Mouse (Mus musculus): ENCODE data around the gene Bcl3. TPM values are rescaled to one million over a fixed set of nuclear protein-coding genes. Genes with fewer than 3 reads are reported as not detected.

Gene Bcl3
- polyA plus RNA-seq, 1 experiment from 2014 or later: 0.71 TPM

DNA sequence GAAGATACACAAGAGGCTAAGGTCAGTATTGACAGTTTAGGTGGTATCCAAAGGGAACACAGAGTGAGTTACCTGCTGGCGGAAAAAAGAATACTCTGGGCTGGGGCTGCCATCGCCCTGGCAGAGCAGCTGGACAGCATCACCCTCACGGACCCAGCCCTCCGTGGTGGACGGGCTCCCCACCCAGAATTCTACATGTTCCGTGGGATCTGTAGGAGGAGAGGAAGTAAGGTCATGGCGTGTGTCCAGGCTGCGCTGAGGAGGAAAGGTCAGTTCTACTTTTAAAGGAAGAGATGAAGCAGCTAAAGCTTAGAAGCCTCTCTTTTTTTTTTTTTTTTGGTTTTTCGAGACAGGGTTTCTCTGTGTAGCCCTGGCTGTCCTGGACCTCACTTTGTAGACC lies 58.0 kb downstream of the Bcl3 start:
- Histone ChIP-seq H3K4me2 (ENCODE audit: low read depth, severe bottlenecking) (no peak overlapping the region), H3K27me3 (ENCODE audit: control insufficient read depth, insufficient read depth, low read length) (no peaks in the 10 kb centered on the region), H3K4me3 (ENCODE audit: low read depth, low read length) (no peak overlapping the region), H3K27ac (replicated peaks; ENCODE audit: low read depth, low read length) (no peak overlapping the region), H3K4me1 (ENCODE audit: control insufficient read depth, insufficient read depth, low read length) (peaks cover 5% of the 10 kb centered on the region; the same call in 1 of the 2 replicates), H3K9me3 (ENCODE audit: control insufficient read depth, low read length) (no peaks in the 10 kb centered on the region), H3K36me3 (ENCODE audit: control insufficient read depth, insufficient read depth, low read length) (no peaks in the 10 kb centered on the region), H3K9ac (ENCODE audit: low read length) (no peak overlapping the region)
- WGBS: 94% methylated on average over 8 of the region's 9 CpGs
- DNase-seq (ENCODE audit: low spot score): no peak
- ATAC-seq (ENCODE audit: insufficient number of reproducible peaks, low FRiP score, low TSS enrichment, low read depth): no peak

DNA sequence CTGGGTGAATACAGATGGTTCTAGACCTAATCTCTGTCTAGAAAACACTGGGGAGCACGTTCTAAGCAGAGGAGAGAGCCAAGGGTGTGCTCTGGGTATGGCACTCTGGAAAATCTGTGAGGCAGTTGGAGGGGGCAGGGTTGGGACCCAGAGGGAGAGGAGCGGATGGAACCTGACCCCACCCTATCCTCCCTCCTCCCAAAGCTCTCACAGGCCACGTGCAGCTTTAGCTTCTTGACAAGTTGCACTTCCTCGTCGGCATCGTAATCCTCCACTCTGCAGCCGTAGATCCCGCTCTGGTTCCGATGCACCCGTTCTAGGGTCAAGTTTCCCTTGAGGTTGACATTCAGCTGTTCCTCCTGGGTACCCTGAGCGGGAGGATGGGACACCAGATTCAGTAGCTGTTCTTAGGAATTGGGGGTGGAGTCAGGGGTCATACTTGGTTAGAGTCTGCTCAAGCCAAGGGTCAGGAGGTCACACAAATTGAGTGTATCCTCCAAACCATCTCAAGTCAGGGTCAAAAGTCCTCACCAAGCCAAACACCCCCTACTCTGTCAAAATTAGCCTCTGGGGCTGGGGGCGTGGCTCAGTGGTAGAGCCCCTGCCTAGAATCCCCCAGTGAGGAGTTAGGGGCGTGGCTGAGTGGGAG lies 58.6 kb downstream of the Bcl3 start:
- H3K4me2 ChIP-seq (ENCODE audit: low read depth, severe bottlenecking): no peak overlapping the region
- H3K36me3 ChIP-seq (ENCODE audit: control insufficient read depth, insufficient read depth, low read length): no peaks in the 10 kb centered on the region
- WGBS: 89% methylated on average over 13 of the region's 13 CpGs
- no peak overlapping the region for H3K9ac ChIP-seq (ENCODE audit: low read length)
- no peak overlapping the region for H3K27ac ChIP-seq (replicated peaks; ENCODE audit: low read depth, low read length)
- ATAC-seq (ENCODE audit: insufficient number of reproducible peaks, low FRiP score, low TSS enrichment, low read depth) (no peak), DNase-seq (ENCODE audit: low spot score) (no peak)
- H3K27me3 ChIP-seq (ENCODE audit: control insufficient read depth, insufficient read depth, low read length): no peaks in the 10 kb centered on the region
- no peak overlapping the region for H3K4me3 ChIP-seq (ENCODE audit: low read depth, low read length)
- no peaks in the 10 kb centered on the region for H3K4me1 ChIP-seq (ENCODE audit: control insufficient read depth, insufficient read depth, low read length)
- H3K9me3 ChIP-seq (ENCODE audit: control insufficient read depth, low read length): no peaks in the 10 kb centered on the region

DNA sequence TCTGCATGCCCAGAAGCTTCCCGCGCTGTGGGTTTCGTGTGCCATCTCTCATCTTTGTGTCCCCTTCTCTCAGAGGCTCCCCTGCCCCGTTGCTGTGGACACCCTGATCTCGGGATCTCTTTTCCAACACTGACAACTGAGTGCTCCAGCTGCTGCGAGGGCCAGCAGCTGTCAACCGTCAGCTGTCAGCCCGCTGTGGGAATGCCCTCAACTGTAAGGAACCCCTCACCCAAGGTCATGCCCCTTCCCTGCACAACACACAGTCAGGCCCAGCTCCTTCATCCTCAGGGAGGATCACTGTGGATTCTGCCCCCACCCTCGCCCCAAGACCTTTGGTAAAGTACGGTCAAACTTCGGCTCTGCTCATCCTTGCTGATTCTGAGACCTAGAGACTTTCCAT lies 60.3 kb downstream of the Bcl3 start:
- Histone ChIP-seq H3K27ac (replicated peaks; ENCODE audit: low read depth, low read length) (no peak overlapping the region), H3K4me1 (ENCODE audit: control insufficient read depth, insufficient read depth, low read length) (no peaks in the 10 kb centered on the region), H3K4me2 (ENCODE audit: low read depth, severe bottlenecking) (no peak overlapping the region), H3K4me3 (ENCODE audit: low read depth, low read length) (no peak overlapping the region), H3K9me3 (ENCODE audit: control insufficient read depth, low read length) (no peaks in the 10 kb centered on the region), H3K36me3 (ENCODE audit: control insufficient read depth, insufficient read depth, low read length) (0 out of 2 replicates have a peak, but pooled peaks cover 3% of the 10 kb centered on the region), H3K27me3 (ENCODE audit: control insufficient read depth, insufficient read depth, low read length) (no peaks in the 10 kb centered on the region), H3K9ac (ENCODE audit: low read length) (no peak overlapping the region)
- ATAC-seq (ENCODE audit: insufficient number of reproducible peaks, low FRiP score, low TSS enrichment, low read depth): no peak
- DNase-seq (ENCODE audit: low spot score): no peak
- WGBS: 83% methylated on average over 11 of the region's 11 CpGs

DNA sequence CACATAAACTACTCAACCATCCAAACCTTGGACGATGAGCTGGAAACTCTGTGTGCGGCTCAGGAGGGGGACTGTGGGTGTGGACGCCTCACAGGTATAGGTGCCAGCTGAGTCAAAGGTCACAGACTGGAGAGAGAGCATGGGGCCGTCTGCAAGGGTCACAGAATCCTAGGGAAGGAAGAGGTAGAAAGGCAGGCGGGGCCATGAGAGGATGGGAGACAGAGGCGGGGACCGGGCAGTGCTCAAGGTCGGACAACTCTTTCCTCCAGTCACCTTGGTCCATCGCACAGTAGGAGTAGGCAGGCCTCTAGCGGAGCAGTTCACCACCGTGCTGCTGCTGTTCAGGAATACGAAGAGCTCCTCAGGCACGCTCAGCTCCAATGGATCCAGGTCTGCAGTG lies 62.5 kb downstream of the Bcl3 start:
- DNase-seq (ENCODE audit: low spot score) (no peak), ATAC-seq (ENCODE audit: insufficient number of reproducible peaks, low FRiP score, low TSS enrichment, low read depth) (no peak)
- no peak overlapping the region for H3K9ac ChIP-seq (ENCODE audit: low read length)
- no peaks in the 10 kb centered on the region for H3K27me3 ChIP-seq (ENCODE audit: control insufficient read depth, insufficient read depth, low read length)
- H3K4me3 ChIP-seq (ENCODE audit: low read depth, low read length): no peak overlapping the region
- 89% methylated on average over 13 of the region's 13 CpGs for WGBS
- H3K9me3 ChIP-seq (ENCODE audit: control insufficient read depth, low read length): no peaks in the 10 kb centered on the region
- 0 out of 2 replicates have a peak, but pooled peaks cover 3% of the 10 kb centered on the region for H3K36me3 ChIP-seq (ENCODE audit: control insufficient read depth, insufficient read depth, low read length)
- no peak overlapping the region for H3K27ac ChIP-seq (replicated peaks; ENCODE audit: low read depth, low read length)
- no peaks in the 10 kb centered on the region for H3K4me1 ChIP-seq (ENCODE audit: control insufficient read depth, insufficient read depth, low read length)
- H3K4me2 ChIP-seq (ENCODE audit: low read depth, severe bottlenecking): no peak overlapping the region

DNA sequence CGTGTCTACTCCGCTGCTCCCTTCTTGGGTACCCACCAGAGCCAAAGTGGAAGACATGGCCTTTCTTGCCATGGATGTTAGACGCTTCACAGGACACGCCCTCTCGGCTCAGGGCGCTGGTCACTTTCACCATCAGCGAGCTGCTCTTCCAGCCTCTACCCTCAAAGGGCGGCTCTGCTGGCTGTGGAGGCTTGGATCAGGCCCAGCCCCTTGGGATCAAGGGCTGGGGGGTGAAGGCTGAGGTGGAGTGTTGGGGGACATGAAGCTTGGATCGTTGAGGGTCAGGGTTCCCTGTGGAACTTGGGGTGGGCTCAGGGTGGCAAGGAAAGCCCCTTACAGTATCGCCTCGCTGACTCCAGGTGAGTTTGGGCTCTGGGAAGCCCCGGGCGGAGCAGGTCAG lies 63.9 kb downstream of the Bcl3 start:
- WGBS: 89% methylated on average over 13 of the region's 13 CpGs
- H3K9me3 ChIP-seq (ENCODE audit: control insufficient read depth, low read length): no peaks in the 10 kb centered on the region
- ATAC-seq (ENCODE audit: insufficient number of reproducible peaks, low FRiP score, low TSS enrichment, low read depth) (no peak), DNase-seq (ENCODE audit: low spot score) (no peak)
- 0 out of 2 replicates have a peak, but pooled peaks cover 3% of the 10 kb centered on the region for H3K36me3 ChIP-seq (ENCODE audit: control insufficient read depth, insufficient read depth, low read length)
- H3K27ac ChIP-seq (replicated peaks; ENCODE audit: low read depth, low read length): no peak overlapping the region
- H3K9ac ChIP-seq (ENCODE audit: low read length): no peak overlapping the region
- H3K4me3 ChIP-seq (ENCODE audit: low read depth, low read length): no peak overlapping the region
- no peaks in the 10 kb centered on the region for H3K4me1 ChIP-seq (ENCODE audit: control insufficient read depth, insufficient read depth, low read length)
- H3K4me2 ChIP-seq (ENCODE audit: low read depth, severe bottlenecking): no peak overlapping the region
- no peaks in the 10 kb centered on the region for H3K27me3 ChIP-seq (ENCODE audit: control insufficient read depth, insufficient read depth, low read length)

Other genes with a start within 250 kb of the Bcl3 start
- 0.21 and 0.52 TPM in 2 replicates for gene Zfp296, start 245.5 kb downstream of the Bcl3 start, polyA plus RNA-seq (2014; fragmentation: Nextera tagmentation; extraction: Ambion mirVana)
- gene Gemin7, start 245.2 kb downstream of the Bcl3 start, polyA plus RNA-seq (2014; fragmentation: Nextera tagmentation; extraction: Ambion mirVana): 183 and 185 TPM in 2 replicates
- gene Clasrp, start 218.3 kb downstream of the Bcl3 start, polyA plus RNA-seq (2014; fragmentation: Nextera tagmentation; extraction: Ambion mirVana): 55.9 and 61.5 TPM in 2 replicates
- gene Relb, start 193.3 kb downstream of the Bcl3 start, polyA plus RNA-seq (2014; fragmentation: Nextera tagmentation; extraction: Ambion mirVana): 4.7 and 5.3 TPM in 2 replicates
- 91.6 and 97.3 TPM in 2 replicates for gene Clptm1, start 157.7 kb downstream of the Bcl3 start, polyA plus RNA-seq (2014; fragmentation: Nextera tagmentation; extraction: Ambion mirVana)
- 0.44 and 0.77 TPM in 2 replicates for gene Apoc2, start 144.8 kb downstream of the Bcl3 start, polyA plus RNA-seq (2014; fragmentation: Nextera tagmentation; extraction: Ambion mirVana)
- gene Gm44805, start 141.3 kb downstream of the Bcl3 start, polyA plus RNA-seq (2014; fragmentation: Nextera tagmentation; extraction: Ambion mirVana): not detected in 2 replicates
- not detected in 2 replicates for gene Apoc4, start 141.3 kb downstream of the Bcl3 start, polyA plus RNA-seq (2014; fragmentation: Nextera tagmentation; extraction: Ambion mirVana)
- 4.5 and 5.0 TPM in 2 replicates for gene Apoc1, start 130.1 kb downstream of the Bcl3 start, polyA plus RNA-seq (2014; fragmentation: Nextera tagmentation; extraction: Ambion mirVana)
- gene Apoe, start 123.6 kb downstream of the Bcl3 start, polyA plus RNA-seq (2014; fragmentation: Nextera tagmentation; extraction: Ambion mirVana): 83.0 and 83.4 TPM in 2 replicates
- 154 and 163 TPM in 2 replicates for gene Tomm40, start 107.3 kb downstream of the Bcl3 start, polyA plus RNA-seq (2014; fragmentation: Nextera tagmentation; extraction: Ambion mirVana)
- gene Nectin2, start 72.3 kb downstream of the Bcl3 start, polyA plus RNA-seq (2014; fragmentation: Nextera tagmentation; extraction: Ambion mirVana): 59.3 and 63.2 TPM in 2 replicates
- 43.0 and 44.1 TPM in 2 replicates for gene Bcam, start 51.8 kb downstream of the Bcl3 start, polyA plus RNA-seq (2014; fragmentation: Nextera tagmentation; extraction: Ambion mirVana)
- gene Cblc, start 26.0 kb downstream of the Bcl3 start, polyA plus RNA-seq (2014; fragmentation: Nextera tagmentation; extraction: Ambion mirVana): 0.75 and 1.3 TPM in 2 replicates
- not detected in 2 replicates for gene Gm19345, start 29.2 kb upstream of the Bcl3 start, polyA plus RNA-seq (2014; fragmentation: Nextera tagmentation; extraction: Ambion mirVana)
- gene Ceacam16, start 38.5 kb upstream of the Bcl3 start, polyA plus RNA-seq (2014; fragmentation: Nextera tagmentation; extraction: Ambion mirVana): not detected in 2 replicates
- gene Ceacam19, start 65.2 kb upstream of the Bcl3 start, polyA plus RNA-seq (2014; fragmentation: Nextera tagmentation; extraction: Ambion mirVana): not detected in 2 replicates
- 3.9 and 4.7 TPM in 2 replicates for gene Pvr, start 98.4 kb upstream of the Bcl3 start, polyA plus RNA-seq (2014; fragmentation: Nextera tagmentation; extraction: Ambion mirVana)
- 0.14 and 0.48 TPM in 2 replicates for gene Igsf23, start 128.0 kb upstream of the Bcl3 start, polyA plus RNA-seq (2014; fragmentation: Nextera tagmentation; extraction: Ambion mirVana)
- gene Ceacam20, start 142.6 kb upstream of the Bcl3 start, polyA plus RNA-seq (2014; fragmentation: Nextera tagmentation; extraction: Ambion mirVana): not detected in 2 replicates
- 0.08 TPM in 1 of 2 replicates, not detected in the other for gene Nlrp9b, start 168.7 kb upstream of the Bcl3 start, polyA plus RNA-seq (2014; fragmentation: Nextera tagmentation; extraction: Ambion mirVana)

Measured in limb, embryonic 11.5 days (tissue).